Mouse (Mus musculus): ENCODE data around the gene Sprr1a.
"Not testable (repeated sequence)": the region's sequence is repeated elsewhere in the genome, so short reads cannot be mapped to it uniquely, and the experiment has no call there.

Gene Sprr1a

GRCm38 (mm10) chr3:92485863-92486262, at the start of gene Sprr1a:
Gene Sprr1a (minus strand): TSS chr3:92485895.
- no peak for DNase-seq

GRCm38 (mm10) chr3:92534411-92534810, 48.7 kb upstream of the Sprr1a start, which contains the start of gene 2310046K23Rik:
Gene 2310046K23Rik (minus strand): TSS chr3:92534511.
- no peak for DNase-seq

- peak; percentile 5 to 14 for DNase-seq
Observed at GRCm38 (mm10) chr3:92512325-92512724, 26.6 kb upstream of the Sprr1a start.

- DNase-seq, result peak; percentile 26 to 69
Observed at GRCm38 (mm10) chr3:92510786-92511185, 25.1 kb upstream of the Sprr1a start.

- no peak for DNase-seq
Observed at GRCm38 (mm10) chr3:92508185-92508584, 22.5 kb upstream of the Sprr1a start.

GRCm38 (mm10) chr3:92503528-92503927, 17.8 kb upstream of the Sprr1a start:
- DNase-seq, result no peak

GRCm38 (mm10) chr3:92500393-92500792, 14.7 kb upstream of the Sprr1a start, which contains the start of gene Sprr4:
Gene Sprr4 (minus strand): TSS chr3:92500493.
- DNase-seq, result no peak

GRCm38 (mm10) chr3:92490262-92490661, 4.6 kb upstream of the Sprr1a start:
- DNase-seq, result not testable (repeated sequence)

GRCm38 (mm10) chr3:92486307-92486706, 612 bp upstream of the Sprr1a start:
- no peak for DNase-seq

GRCm38 (mm10) chr3:92481249-92481648, 4.4 kb downstream of the Sprr1a start:
- DNase-seq, result peak in 1 of 2 experiments; percentile 29

GRCm38 (mm10) chr3:92470111-92470510, 15.6 kb downstream of the Sprr1a start:
- no peak for DNase-seq

GRCm38 (mm10) chr3:92467424-92467823, 18.3 kb downstream of the Sprr1a start:
- DNase-seq, result no peak

- DNase-seq, result no peak
Observed at GRCm38 (mm10) chr3:92466576-92466975, 19.1 kb downstream of the Sprr1a start.

GRCm38 (mm10) chr3:92458620-92459019, 27.1 kb downstream of the Sprr1a start, which contains the start of gene Sprr3:
Gene Sprr3 (minus strand): TSS chr3:92458720.
- no peak for DNase-seq

GRCm38 (mm10) chr3:92455151-92455550, 30.5 kb downstream of the Sprr1a start:
- DNase-seq, result no peak

- no peak for DNase-seq
Observed at GRCm38 (mm10) chr3:92440177-92440576, 45.5 kb downstream of the Sprr1a start.

GRCm38 (mm10) chr3:92438689-92439088, 47.0 kb downstream of the Sprr1a start, which contains the start of gene Sprr1b:
Gene Sprr1b (minus strand): TSS chr3:92438789.
- DNase-seq, result no peak
